Mouse (Mus musculus) stomach, embryonic 15.5 days (tissue): ENCODE measurements at regions not wholly inside any gene's neighbourhood (a gene's known extent, or its start where the extent isn't known, plus 50 kb on each side); places are given as distances from the start of the nearest gene placed in this dataset.
A peak's percentile ranks its signal among the peaks of the same experiment; 100 is the strongest.

Experiments
- ATAC-seq: fragments of 200-750 bp; cut with Nextera tagmentation; 2 replicates; pipeline ENCODE4 v1.8.0; 2017; ENCODE audit warnings: low read depth, moderate number of reproducible peaks, moderate TSS enrichment; ENCODE audit not compliant: insufficient read depth, low FRiP score
- H3K27ac ChIP-seq: fragments of 300-500 bp; sonication (generic); 2 replicates; pipeline ENCODE4 v1.5.1; 2015; ENCODE audit warnings: mild to moderate bottlenecking, inconsistent platforms
- H3K27me3 ChIP-seq: fragments of 300-500 bp; sonication (generic); replicated peaks from 2 replicates; pipeline ENCODE4 v1.6.1; 2015; ENCODE audit warnings: inconsistent platforms
- H3K36me3 ChIP-seq: fragments of 300-500 bp; sonication (generic); 2 replicates; pipeline ENCODE4 v1.6.1; 2015; ENCODE audit warnings: inconsistent platforms
- H3K4me1 ChIP-seq: fragments of 300-500 bp; sonication (generic); 2 replicates; pipeline ENCODE4 v1.6.1; 2015; ENCODE audit warnings: inconsistent platforms
- H3K4me2 ChIP-seq: fragments of 300-500 bp; sonication (generic); 2 replicates; pipeline ENCODE4 v1.6.1; 2015; ENCODE audit warnings: mild to moderate bottlenecking, inconsistent platforms
- H3K4me3 ChIP-seq: fragments of 300-500 bp; sonication (generic); replicated peaks from 2 replicates; pipeline ENCODE4 v1.5.1; 2015; ENCODE audit warnings: inconsistent platforms
- H3K9ac ChIP-seq: fragments of 300-500 bp; sonication (generic); 2 replicates; pipeline ENCODE4 v1.6.1; 2015; ENCODE audit warnings: inconsistent platforms
- H3K9me3 ChIP-seq: fragments of 300-500 bp; sonication (generic); 2 replicates; pipeline ENCODE4 v1.6.1; 2016; ENCODE audit warnings: inconsistent platforms
- WGBS: fragments of 180-500 bp; shearing (Covaris S2); methylation state at CpG from one replicate; pipeline ENCODE4 v1.1.7; 2015; 5-methylcytosine and 5-hydroxymethylcytosine counted together

DNA sequence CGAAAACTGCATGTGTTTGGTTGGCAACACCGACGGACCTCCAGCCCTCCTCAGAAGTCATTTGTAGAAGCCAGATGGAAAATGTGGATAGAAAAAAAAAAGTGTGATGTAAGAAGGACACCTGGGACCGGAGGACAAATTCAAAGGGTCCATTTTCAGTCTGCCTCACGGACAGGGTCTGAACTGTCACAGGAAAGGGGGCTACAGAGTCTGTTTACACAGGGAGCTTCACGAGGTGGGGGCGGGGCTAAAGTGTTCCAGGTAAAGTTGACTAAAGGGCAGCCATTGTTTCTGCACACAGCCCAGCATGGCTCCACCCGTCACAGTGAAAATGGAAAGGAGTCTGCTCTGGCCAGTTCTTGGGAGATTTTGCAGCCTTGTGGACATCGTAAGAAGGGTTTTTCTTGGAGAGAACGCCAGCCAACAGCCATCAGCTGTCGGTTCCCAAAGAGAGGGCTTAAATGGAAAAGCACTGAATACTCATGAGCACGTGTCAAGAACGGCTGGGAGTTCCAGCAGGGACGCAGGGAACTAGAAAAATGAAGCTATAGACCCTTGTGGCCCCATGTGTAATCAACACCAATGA is 125.8 kb upstream of the Plekha5 start:
- Histone ChIP-seq H3K36me3 (no peaks in the 10 kb centered on the region), H3K9me3 (no peaks in the 10 kb centered on the region), H3K4me3 (no peak overlapping the region), H3K4me1 (0 out of 2 replicates have a peak, but pooled peaks cover 6% of the 10 kb centered on the region), H3K9ac (no peak overlapping the region), H3K27ac (no peak overlapping the region), H3K4me2 (no peak overlapping the region), H3K27me3 (no peaks in the 10 kb centered on the region)
- 52% methylated on average over 14 of the region's 14 CpGs for WGBS
- no peak for ATAC-seq

DNA sequence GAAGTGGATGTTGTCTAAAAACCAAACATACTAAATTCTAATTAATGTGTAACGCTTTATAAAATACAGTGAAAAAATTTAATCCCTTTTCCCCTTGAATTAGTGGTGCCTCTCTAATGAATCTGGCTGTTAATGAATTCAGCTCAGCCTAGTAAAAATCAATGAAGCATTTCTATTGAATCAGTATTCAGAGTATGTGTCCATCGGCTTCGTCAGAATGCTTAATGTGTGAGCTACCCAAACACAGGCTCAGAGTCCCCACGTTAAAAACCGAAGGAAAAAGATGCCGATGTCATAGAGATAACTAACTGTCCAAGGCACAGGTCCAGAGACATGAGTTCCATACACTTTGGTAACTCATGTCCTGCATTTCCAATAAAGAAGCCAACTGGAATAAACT is 126.3 kb upstream of the Plekha5 start:
- ATAC-seq, result no peak
- Histone ChIP-seq H3K27me3 (no peaks in the 10 kb centered on the region), H3K4me1 (0 out of 2 replicates have a peak, but pooled peaks cover 6% of the 10 kb centered on the region), H3K27ac (no peak overlapping the region), H3K9ac (no peak overlapping the region), H3K36me3 (no peaks in the 10 kb centered on the region), H3K4me3 (no peak overlapping the region), H3K9me3 (no peaks in the 10 kb centered on the region), H3K4me2 (no peak overlapping the region)
- WGBS, result 77% methylated on average over 6 of the region's 6 CpGs

- Histone ChIP-seq H3K36me3 (no peaks in the 10 kb centered on the region), H3K27ac (no peak overlapping the region), H3K9ac (no peak overlapping the region), H3K4me1 (no peaks in the 10 kb centered on the region), H3K27me3 (no peaks in the 10 kb centered on the region), H3K4me3 (no peak overlapping the region), H3K4me2 (no peak overlapping the region), H3K9me3 (no peaks in the 10 kb centered on the region)
- ATAC-seq, result no peak
- 70% methylated on average over 12 of the region's 13 CpGs for WGBS
Measured at GRCm38 (mm10) chr6:140290109-140290508, 133.7 kb upstream of the Plekha5 start.

GRCm38 (mm10) chr6:140288799-140289198 is 135.1 kb upstream of the Plekha5 start:
- Histone ChIP-seq H3K4me1 (no peaks in the 10 kb centered on the region), H3K9ac (no peak overlapping the region), H3K27me3 (no peaks in the 10 kb centered on the region), H3K36me3 (no peaks in the 10 kb centered on the region), H3K27ac (no peak overlapping the region; the same call in 1 of the 2 replicates), H3K4me3 (no peak overlapping the region), H3K9me3 (no peaks in the 10 kb centered on the region), H3K4me2 (no peak overlapping the region)
- WGBS, result 31% methylated on average over 8 of the region's 8 CpGs
- no peak for ATAC-seq

DNA sequence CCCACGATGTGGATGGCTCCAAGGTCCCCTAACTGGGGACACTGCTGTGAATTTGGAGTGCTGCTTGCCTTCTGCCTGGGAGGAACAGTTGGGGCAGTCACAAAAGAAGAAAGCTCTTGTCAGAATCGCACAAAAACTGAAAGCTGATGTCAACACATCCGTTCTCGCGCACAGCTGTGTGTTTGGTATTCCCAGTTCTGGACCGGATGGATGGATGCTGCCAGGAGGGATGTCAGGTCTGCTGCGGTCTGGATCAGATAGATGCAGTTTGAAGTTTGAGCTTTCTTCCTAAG is 141.6 kb upstream of the Plekha5 start:
- Histone ChIP-seq H3K9ac (no peak overlapping the region), H3K4me3 (no peak overlapping the region), H3K27ac (peak overlapping the region; percentile 69; the same call in 1 of the 2 replicates), H3K4me1 (0 out of 2 replicates have a peak, but pooled peaks cover 4% of the 10 kb centered on the region), H3K36me3 (no peaks in the 10 kb centered on the region), H3K4me2 (no peak overlapping the region), H3K27me3 (no peaks in the 10 kb centered on the region), H3K9me3 (no peaks in the 10 kb centered on the region)
- 67% methylated on average over 7 of the region's 7 CpGs for WGBS
- no peak for ATAC-seq

GRCm38 (mm10) chr6:140281488-140282284 is 142.2 kb upstream of the Plekha5 start:
- Histone ChIP-seq H3K36me3 (no peaks in the 10 kb centered on the region), H3K27ac (peak overlapping the region; percentile 69), H3K9ac (no peak overlapping the region), H3K4me1 (0 out of 2 replicates have a peak, but pooled peaks cover 4% of the 10 kb centered on the region), H3K4me2 (peak overlapping the region; percentile 16; the same call in 1 of the 2 replicates), H3K27me3 (no peaks in the 10 kb centered on the region), H3K9me3 (no peaks in the 10 kb centered on the region), H3K4me3 (no peak overlapping the region)
- 64% methylated on average over 17 of the region's 17 CpGs for whole genome bisulfite sequencing
- no peak for ATAC-seq

DNA sequence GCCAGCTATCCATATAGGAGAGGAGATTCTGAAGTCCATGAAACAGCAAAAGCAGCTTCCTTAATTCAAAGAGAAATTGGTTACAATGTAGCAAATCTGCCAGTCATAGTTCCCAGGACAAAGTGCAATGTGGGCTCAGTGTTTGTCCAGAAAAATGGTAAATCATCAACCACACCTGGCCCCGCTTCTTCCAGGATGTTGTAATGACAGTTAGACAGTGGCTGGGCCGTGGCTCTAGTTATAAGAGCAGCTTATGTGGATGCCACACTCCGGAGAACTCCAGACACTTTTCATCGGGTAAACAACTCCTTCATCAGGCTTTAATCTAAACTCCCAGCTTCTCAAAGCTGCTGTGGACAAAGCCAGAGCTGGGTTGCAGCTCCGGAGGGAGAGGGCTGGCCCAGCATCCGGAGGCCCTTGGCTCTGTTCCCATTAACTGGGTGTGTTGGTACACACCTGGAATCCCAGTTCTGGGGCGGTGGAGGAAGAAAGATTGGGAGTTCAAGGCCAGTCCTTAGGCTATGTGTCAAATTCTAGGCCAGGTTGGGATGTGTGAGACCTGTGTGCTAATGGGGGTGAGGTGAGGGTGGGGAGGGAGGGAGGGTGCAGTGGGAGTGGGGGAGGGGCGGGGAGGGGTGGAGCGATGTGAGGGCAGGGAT is 142.9 kb upstream of the Plekha5 start:
- no peaks in the 10 kb centered on the region for H3K9me3 ChIP-seq
- H3K4me2 ChIP-seq, result no peak overlapping the region
- H3K27ac ChIP-seq, result peak overlapping the region; percentile 69
- no peak overlapping the region for H3K4me3 ChIP-seq
- no peaks in the 10 kb centered on the region for H3K36me3 ChIP-seq
- 0 out of 2 replicates have a peak, but pooled peaks cover 4% of the 10 kb centered on the region for H3K4me1 ChIP-seq
- no peak overlapping the region for H3K9ac ChIP-seq
- 26% methylated on average over 9 of the region's 9 CpGs for WGBS
- peak; percentile 91 for ATAC-seq
- H3K27me3 ChIP-seq, result no peaks in the 10 kb centered on the region

GRCm38 (mm10) chr6:140279736-140280370 is 144.0 kb upstream of the Plekha5 start:
- Histone ChIP-seq H3K4me3 (no peak overlapping the region), H3K27ac (0 out of 2 replicates have a peak overlapping the region, but pooled peaks have one; percentile 36), H3K36me3 (no peaks in the 10 kb centered on the region), H3K27me3 (no peaks in the 10 kb centered on the region), H3K9ac (no peak overlapping the region), H3K4me1 (0 out of 2 replicates have a peak, but pooled peaks cover 4% of the 10 kb centered on the region), H3K4me2 (no peak overlapping the region), H3K9me3 (no peaks in the 10 kb centered on the region)
- ATAC-seq, result no peak
- WGBS, result 83% methylated on average over 8 of the region's 8 CpGs

- Histone ChIP-seq H3K27ac (peak overlapping the region; percentile 16; the same call in 1 of the 2 replicates), H3K4me1 (0 out of 2 replicates have a peak, but pooled peaks cover 4% of the 10 kb centered on the region), H3K9ac (no peak overlapping the region), H3K9me3 (no peaks in the 10 kb centered on the region), H3K27me3 (no peaks in the 10 kb centered on the region), H3K36me3 (no peaks in the 10 kb centered on the region), H3K4me2 (no peak overlapping the region), H3K4me3 (no peak overlapping the region)
- 25% methylated on average over 5 of the region's 5 CpGs for WGBS
- ATAC-seq, result no peak
Measured at GRCm38 (mm10) chr6:140278750-140279149, 145.1 kb upstream of the Plekha5 start.

DNA sequence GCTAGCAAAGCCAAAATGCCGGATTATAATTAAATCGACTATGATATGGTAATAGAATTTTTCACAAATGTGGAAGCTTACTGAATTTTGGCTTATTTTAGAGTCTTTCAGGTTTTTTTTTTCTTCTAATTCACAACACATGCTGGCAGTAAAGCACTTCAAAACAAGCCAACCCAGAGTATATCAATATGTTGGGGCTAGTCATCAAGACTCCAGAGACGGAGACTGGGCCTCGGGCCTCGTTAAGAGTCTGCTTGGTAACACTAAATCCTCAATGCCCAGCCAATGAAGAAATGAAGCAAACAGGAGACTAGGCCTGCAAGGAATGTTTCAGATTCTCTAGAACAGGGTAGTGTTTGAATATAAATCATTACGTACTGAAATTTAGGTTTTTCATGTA is 153.3 kb upstream of the Plekha5 start:
- no peak overlapping the region for H3K9ac ChIP-seq
- ATAC-seq, result no peak
- H3K4me1 ChIP-seq, result no peaks in the 10 kb centered on the region
- no peak overlapping the region for H3K4me3 ChIP-seq
- no peak overlapping the region for H3K4me2 ChIP-seq
- H3K36me3 ChIP-seq, result no peaks in the 10 kb centered on the region
- no peaks in the 10 kb centered on the region for H3K27me3 ChIP-seq
- WGBS, result 83% methylated on average over 6 of the region's 6 CpGs
- H3K9me3 ChIP-seq, result no peaks in the 10 kb centered on the region
- H3K27ac ChIP-seq, result no peak overlapping the region

DNA sequence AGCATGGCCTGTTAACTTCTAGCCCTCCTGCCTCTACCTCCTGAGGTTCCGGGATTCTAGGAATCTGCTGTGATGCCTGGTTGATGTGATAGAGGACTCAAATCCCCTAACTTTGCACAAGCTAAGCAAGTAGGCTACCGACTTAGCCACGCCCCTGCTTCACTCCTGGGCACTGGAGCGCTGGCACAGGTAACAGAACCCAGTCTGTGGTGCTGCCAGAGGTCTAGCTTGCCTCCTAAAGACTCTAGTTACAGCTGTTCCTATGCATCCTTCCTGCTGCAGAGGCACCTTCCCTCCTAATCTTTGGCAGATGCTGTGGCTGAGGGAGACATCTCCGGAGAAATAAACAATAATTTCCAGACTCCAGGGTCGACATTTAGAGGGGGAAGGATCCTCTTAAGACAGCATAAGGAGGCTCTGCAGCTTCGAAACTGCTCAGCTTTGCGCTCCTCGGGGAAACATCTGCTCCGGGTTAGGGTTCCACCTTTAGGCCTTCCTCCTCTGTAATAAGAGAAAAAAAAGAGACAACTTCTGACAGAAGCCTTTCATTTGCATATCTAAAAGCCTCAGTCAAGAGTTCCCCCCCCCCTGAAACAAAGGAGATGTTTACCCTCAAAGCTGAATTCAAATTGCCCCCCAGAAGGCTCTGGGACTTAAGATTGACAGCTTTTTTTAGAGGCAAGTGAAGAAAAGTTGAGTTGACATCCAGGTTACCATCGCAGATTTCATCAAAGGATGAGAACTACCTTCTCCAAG is 155.4 kb upstream of the Plekha5 start:
- Histone ChIP-seq H3K27me3 (no peaks in the 10 kb centered on the region), H3K4me2 (no peak overlapping the region), H3K9me3 (no peaks in the 10 kb centered on the region), H3K9ac (no peak overlapping the region), H3K4me1 (no peaks in the 10 kb centered on the region), H3K36me3 (no peaks in the 10 kb centered on the region), H3K4me3 (no peak overlapping the region), H3K27ac (no peak overlapping the region)
- 35% methylated on average over 11 of the region's 11 CpGs for WGBS
- no peak for ATAC-seq
